Mouse (Mus musculus): Measurements from ENCODE around the gene Tyw1. TPM values are rescaled to one million over a fixed set of nuclear protein-coding genes. Genes with fewer than 3 reads are reported as not detected.

Gene Tyw1
- polyA plus RNA-seq, 1 experiment from 2014 or later: 10.9 TPM

DNA sequence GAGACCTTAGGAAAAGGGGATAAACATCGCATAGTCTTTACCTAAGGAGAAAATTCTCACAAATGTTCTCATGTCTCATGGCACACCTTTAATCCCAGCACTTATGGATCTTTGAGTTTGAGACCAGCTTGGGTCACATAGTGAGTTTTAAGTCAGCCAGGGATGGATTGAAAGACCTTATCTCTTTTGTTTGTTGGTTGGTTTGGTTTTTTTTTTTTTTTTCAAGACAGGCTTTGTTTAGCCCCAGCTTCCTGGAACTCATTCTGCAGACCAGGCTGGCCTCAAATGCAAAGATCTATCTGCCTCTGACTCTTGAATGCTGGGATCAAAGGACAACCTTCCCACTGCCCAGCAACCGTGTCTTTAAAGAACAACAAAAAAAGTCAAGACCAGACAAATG, 34.1 kb upstream of the Tyw1 start:
- peaks cover 12% of the 10 kb centered on the region for H3K4me1 ChIP-seq (ENCODE audit: insufficient read depth)
- H3K36me3 ChIP-seq (replicated peaks; ENCODE audit: insufficient read depth, low read length): no peaks in the 10 kb centered on the region
- no peaks in the 10 kb centered on the region for H3K27me3 ChIP-seq (ENCODE audit: insufficient read depth, low read length)
- no peak for DNase-seq
- H3K4me2 ChIP-seq (ENCODE audit: low read depth, low read length): peak overlapping the region; percentile 75
- peak overlapping the region; percentile 95 for H3K9ac ChIP-seq (replicated peaks)
- TF ChIP-seq EP300 (IDR thresholded peaks at IDR 0.05; ENCODE audit: low read depth) (no peak), CTCF (IDR thresholded peaks at IDR 0.05; ENCODE audit: low read depth) (no peak)
- no peak for ATAC-seq
- 48% methylated on average over 2 of the region's 2 CpGs for WGBS (ENCODE audit: insufficient replicate concordance)
- H3K9me3 ChIP-seq (ENCODE audit: low read length): peaks cover 2% of the 10 kb centered on the region; the same call in 1 of the 2 replicates
- H3K4me3 ChIP-seq (ENCODE audit: low read depth, low read length): peak overlapping the region; percentile 92
- peak overlapping the region; percentile 92 for H3K27ac ChIP-seq (ENCODE audit: low read depth)

DNA sequence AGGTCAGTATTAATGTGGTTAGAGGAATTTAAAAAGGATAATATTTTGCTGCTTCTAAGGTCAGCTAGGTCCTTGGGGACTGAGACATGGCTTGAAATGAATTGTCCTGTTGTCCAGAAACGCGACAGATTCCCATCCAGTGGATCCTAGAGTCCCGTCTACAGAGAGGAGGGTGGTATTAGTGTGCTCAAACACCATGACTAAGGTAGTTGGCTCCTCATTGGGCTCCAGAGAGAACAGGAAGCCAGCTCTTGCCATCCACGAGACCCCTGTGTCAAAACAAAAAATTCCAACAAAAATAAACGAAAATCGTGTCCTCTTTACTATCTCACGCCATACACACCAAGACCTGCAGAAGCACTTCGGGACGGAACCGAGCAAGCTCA, 33.7 kb upstream of the Tyw1 start:
- H3K36me3 ChIP-seq (replicated peaks; ENCODE audit: insufficient read depth, low read length): no peaks in the 10 kb centered on the region
- peak overlapping the region; percentile 92 for H3K27ac ChIP-seq (ENCODE audit: low read depth)
- ATAC-seq (peak; percentile 34), DNase-seq (no peak)
- under 1% methylated on average over 10 of the region's 10 CpGs for WGBS (ENCODE audit: insufficient replicate concordance)
- no peak for TF ChIP-seq CTCF (IDR thresholded peaks at IDR 0.05; ENCODE audit: low read depth)
- TF ChIP-seq EP300 (IDR thresholded peaks at IDR 0.05; ENCODE audit: low read depth): no peak
- H3K9ac ChIP-seq (replicated peaks): peak overlapping the region; percentile 95
- H3K9me3 ChIP-seq (ENCODE audit: low read length): peaks cover 2% of the 10 kb centered on the region; the same call in 1 of the 2 replicates
- peak overlapping the region; percentile 92 for H3K4me3 ChIP-seq (ENCODE audit: low read depth, low read length)
- peaks cover 15% of the 10 kb centered on the region for H3K4me1 ChIP-seq (ENCODE audit: insufficient read depth)
- H3K4me2 ChIP-seq (ENCODE audit: low read depth, low read length): peak overlapping the region; percentile 75
- H3K27me3 ChIP-seq (ENCODE audit: insufficient read depth, low read length): no peaks in the 10 kb centered on the region

DNA sequence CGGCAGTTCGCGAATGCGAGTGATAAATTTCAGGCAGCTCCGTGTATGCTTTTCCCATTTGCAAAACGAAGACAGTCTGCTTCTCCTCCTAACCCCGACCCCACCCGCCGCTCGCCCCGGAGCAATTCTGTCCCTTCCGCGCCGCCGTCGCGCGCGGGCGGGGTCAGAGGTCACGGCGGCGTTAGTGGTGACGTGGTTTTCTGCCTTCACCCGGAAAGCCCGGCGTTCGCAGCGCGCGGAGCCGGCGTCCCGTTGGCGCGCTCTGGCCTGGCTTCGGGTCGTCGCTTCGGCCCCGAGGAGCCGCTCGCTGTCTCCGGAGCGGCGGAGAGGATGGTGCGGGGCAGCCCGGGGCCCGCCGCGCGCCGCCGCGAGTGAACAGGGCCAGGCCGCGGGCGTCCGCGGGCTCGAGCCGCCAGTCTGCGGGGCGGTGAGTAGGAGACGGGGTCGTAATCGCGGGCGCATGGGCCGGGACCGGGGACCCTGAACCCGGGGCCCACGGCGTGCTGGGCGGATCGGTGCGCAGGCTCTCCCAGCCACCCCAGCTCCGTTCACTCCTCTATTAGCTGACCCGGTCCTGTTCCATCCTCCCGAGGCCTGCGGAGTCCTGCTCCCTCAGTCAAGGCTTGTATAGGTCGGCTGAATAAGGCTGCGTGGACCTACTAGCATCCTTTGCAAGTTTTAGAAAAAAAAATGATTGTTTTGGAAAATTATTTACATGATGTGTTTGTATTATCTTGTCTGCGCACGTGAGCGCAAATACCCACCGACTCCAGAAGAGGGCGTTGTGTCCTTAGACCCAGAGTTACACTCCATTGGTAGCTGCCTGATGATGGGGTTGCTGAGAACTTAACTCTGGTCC, 33.0 kb upstream of the Tyw1 start:
- H3K4me2 ChIP-seq (ENCODE audit: low read depth, low read length): peak overlapping the region; percentile 75
- peak overlapping the region; percentile 92 for H3K27ac ChIP-seq (ENCODE audit: low read depth)
- H3K4me3 ChIP-seq (ENCODE audit: low read depth, low read length): peak overlapping the region; percentile 92
- DNase-seq: peak; percentile 96
- no peaks in the 10 kb centered on the region for H3K36me3 ChIP-seq (replicated peaks; ENCODE audit: insufficient read depth, low read length)
- H3K4me1 ChIP-seq (ENCODE audit: insufficient read depth): peaks cover 18% of the 10 kb centered on the region
- H3K9ac ChIP-seq (replicated peaks): peak overlapping the region; percentile 95
- peak; percentile 91 for ATAC-seq
- WGBS (ENCODE audit: insufficient replicate concordance): 2% methylated on average over 82 of the region's 88 CpGs
- peaks cover 2% of the 10 kb centered on the region; the same call in 1 of the 2 replicates for H3K9me3 ChIP-seq (ENCODE audit: low read length)
- no peaks in the 10 kb centered on the region for H3K27me3 ChIP-seq (ENCODE audit: insufficient read depth, low read length)
- peak; percentile 77 for TF ChIP-seq CTCF (IDR thresholded peaks at IDR 0.05; ENCODE audit: low read depth)
- peak; percentile 61; the same call in 1 of the 2 replicates for TF ChIP-seq EP300 (IDR thresholded peaks at IDR 0.05; ENCODE audit: low read depth)

DNA sequence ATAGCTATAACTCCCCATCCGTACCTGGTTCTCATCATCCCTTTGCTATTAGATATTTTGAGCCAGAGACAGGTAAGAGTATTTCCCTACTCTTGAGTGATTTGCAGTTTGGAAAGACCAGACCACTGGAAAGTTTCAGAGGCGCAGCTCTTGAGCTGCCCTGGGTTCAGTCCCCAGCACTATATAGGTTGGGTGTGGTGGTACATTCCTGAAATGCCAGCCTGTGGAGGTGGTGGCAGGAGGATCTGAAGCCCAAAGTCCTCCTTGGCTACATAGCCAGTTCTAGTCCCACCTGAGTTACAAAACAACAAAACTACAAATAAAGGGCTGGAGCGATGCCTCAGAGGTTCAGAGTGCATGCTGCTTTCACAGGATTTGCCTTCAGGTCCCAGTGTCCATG, 28.6 kb upstream of the Tyw1 start:
- ATAC-seq: no peak
- 80% methylated on average over 3 of the region's 3 CpGs for WGBS (ENCODE audit: insufficient replicate concordance)
- peaks cover 29% of the 10 kb centered on the region for H3K4me1 ChIP-seq (ENCODE audit: insufficient read depth)

DNA sequence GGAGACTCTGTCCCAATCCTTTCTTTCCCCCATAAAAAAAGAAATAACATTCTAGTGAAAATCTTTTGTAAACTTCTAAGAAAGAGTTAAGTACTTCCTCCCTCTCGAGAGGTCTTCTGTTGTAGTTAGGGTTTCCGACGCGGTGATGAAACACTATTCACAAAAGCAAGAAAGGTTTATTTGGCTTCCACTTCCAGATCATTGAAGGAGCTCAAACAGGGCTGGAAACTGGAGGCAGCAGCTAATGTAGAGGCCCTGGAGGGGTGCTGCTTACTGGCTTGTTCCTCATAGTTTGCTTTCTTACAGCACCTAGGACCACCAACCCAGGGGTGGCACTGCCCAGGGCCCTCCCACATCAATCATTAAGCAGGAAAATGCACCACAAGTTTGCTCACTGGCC, 27.3 kb upstream of the Tyw1 start:
- no peak for ATAC-seq
- H3K27ac ChIP-seq (ENCODE audit: low read depth): 0 out of 2 replicates have a peak overlapping the region, but pooled peaks have one; percentile 34
- H3K9ac ChIP-seq (replicated peaks): no peak overlapping the region
- no peaks in the 10 kb centered on the region for H3K9me3 ChIP-seq (ENCODE audit: low read length)
- H3K36me3 ChIP-seq (replicated peaks; ENCODE audit: insufficient read depth, low read length): peaks cover 40% of the 10 kb centered on the region
- no peak for DNase-seq
- no peak overlapping the region; the same call in 1 of the 2 replicates for H3K4me2 ChIP-seq (ENCODE audit: low read depth, low read length)
- peaks cover 28% of the 10 kb centered on the region for H3K4me1 ChIP-seq (ENCODE audit: insufficient read depth)
- TF ChIP-seq EP300 (IDR thresholded peaks at IDR 0.05; ENCODE audit: low read depth): no peak
- no peak overlapping the region for H3K4me3 ChIP-seq (ENCODE audit: low read depth, low read length)
- WGBS (ENCODE audit: insufficient replicate concordance): 56% methylated on average over 4 of the region's 4 CpGs
- no peaks in the 10 kb centered on the region for H3K27me3 ChIP-seq (ENCODE audit: insufficient read depth, low read length)

More for the DNA sequence above, 28.6 kb upstream of the Tyw1 start:
- Histone ChIP-seq H3K36me3 (replicated peaks; ENCODE audit: insufficient read depth, low read length) (peaks cover 26% of the 10 kb centered on the region), H3K9me3 (ENCODE audit: low read length) (no peaks in the 10 kb centered on the region), H3K27me3 (ENCODE audit: insufficient read depth, low read length) (no peaks in the 10 kb centered on the region), H3K4me3 (ENCODE audit: low read depth, low read length) (no peak overlapping the region), H3K9ac (replicated peaks) (no peak overlapping the region), H3K4me2 (ENCODE audit: low read depth, low read length) (no peak overlapping the region), H3K27ac (ENCODE audit: low read depth) (0 out of 2 replicates have a peak overlapping the region, but pooled peaks have one; percentile 2)
- DNase-seq: no peak
- TF ChIP-seq EP300 (IDR thresholded peaks at IDR 0.05; ENCODE audit: low read depth) (no peak), CTCF (IDR thresholded peaks at IDR 0.05; ENCODE audit: low read depth) (no peak)

DNA sequence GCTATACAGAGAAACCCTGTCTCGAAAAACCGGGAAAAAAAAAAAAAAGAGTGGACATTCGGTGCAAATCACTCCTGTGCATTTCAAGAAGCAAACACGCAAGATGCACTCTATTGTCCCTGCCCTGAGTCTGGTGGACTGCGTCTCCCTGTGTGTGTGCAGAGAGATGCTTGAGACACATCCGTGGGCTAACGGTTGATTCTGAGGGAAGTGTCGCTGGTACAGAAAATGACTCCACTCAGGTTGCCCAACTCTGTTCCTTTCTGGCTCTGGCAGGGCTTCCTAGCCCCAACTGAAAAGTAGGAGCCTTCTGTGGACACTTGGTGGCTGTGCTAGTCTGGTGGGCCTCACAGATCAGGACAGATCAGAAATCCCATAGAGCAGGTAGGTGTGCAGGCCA, 19.1 kb upstream of the Tyw1 start:
- TF ChIP-seq CTCF (IDR thresholded peaks at IDR 0.05; ENCODE audit: low read depth): no peak
- no peak for TF ChIP-seq EP300 (IDR thresholded peaks at IDR 0.05; ENCODE audit: low read depth)
- no peaks in the 10 kb centered on the region for H3K9me3 ChIP-seq (ENCODE audit: low read length)
- H3K4me2 ChIP-seq (ENCODE audit: low read depth, low read length): no peak overlapping the region
- no peak for DNase-seq
- H3K27ac ChIP-seq (ENCODE audit: low read depth): 0 out of 2 replicates have a peak overlapping the region, but pooled peaks have one; percentile 48
- H3K36me3 ChIP-seq (replicated peaks; ENCODE audit: insufficient read depth, low read length): peaks cover 88% of the 10 kb centered on the region
- H3K27me3 ChIP-seq (ENCODE audit: insufficient read depth, low read length): no peaks in the 10 kb centered on the region
- no peak overlapping the region for H3K4me3 ChIP-seq (ENCODE audit: low read depth, low read length)
- no peak for ATAC-seq
- no peaks in the 10 kb centered on the region for H3K4me1 ChIP-seq (ENCODE audit: insufficient read depth)
- WGBS (ENCODE audit: insufficient replicate concordance): 71% methylated on average over 8 of the region's 8 CpGs
- no peak overlapping the region for H3K9ac ChIP-seq (replicated peaks)

Measured in liver, postnatal 0 days (tissue).